Mouse (Mus musculus): Measurements from ENCODE around the gene Lcmt2.

DNA sequence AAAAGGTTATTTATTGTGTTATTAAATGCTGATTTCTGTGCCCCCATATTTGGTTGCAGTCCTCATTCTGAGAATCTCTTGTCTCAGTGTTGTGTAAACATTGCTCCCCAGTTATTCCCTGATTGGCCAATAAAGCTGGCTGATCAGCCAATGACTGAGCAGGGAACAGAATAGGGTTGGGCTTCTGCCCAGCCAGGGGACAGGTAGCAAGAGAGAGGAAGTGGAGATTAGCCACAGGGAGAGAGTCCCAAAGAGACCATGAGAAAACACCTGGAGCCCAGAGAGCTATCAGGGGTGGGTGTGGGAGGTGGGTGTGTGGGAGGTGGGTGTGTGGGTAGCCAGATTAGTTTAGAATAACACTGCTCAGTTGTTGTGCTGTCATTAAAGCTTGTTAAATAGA lies 34.5 kb downstream of the Lcmt2 start:
- TF ChIP-seq POLR2A (IDR thresholded peaks at IDR 0.05; ENCODE audit: low read depth, low read length) (no peak), CTCF (IDR thresholded peaks at IDR 0.05; ENCODE audit: extremely low read depth, insufficient read depth, insufficient read length, insufficient replicate concordance) (no peak)
